Mouse (Mus musculus) lung, postnatal 14 days (tissue): ENCODE measurements around the gene Fgf11.

Source experiments
- DNase-seq: peaks from one replicate; pipeline ENCODE4 v3.0.0; 2021

The Fgf11 gene

GRCm38 (mm10) chr11:69778985-69779384, 22.7 kb downstream of the Fgf11 start:
- DNase-seq, result no peak

GRCm38 (mm10) chr11:69778258-69778982, 23.2 kb downstream of the Fgf11 start:
- DNase-seq, result no peak

GRCm38 (mm10) chr11:69777504-69778257, 24.0 kb downstream of the Fgf11 start:
- no peak for DNase-seq

GRCm38 (mm10) chr11:69776488-69776887, 25.2 kb downstream of the Fgf11 start:
- DNase-seq, result no peak

- no peak for DNase-seq
Observed at GRCm38 (mm10) chr11:69775716-69776115, 25.9 kb downstream of the Fgf11 start.

- no peak for DNase-seq
Observed at GRCm38 (mm10) chr11:69774961-69775360, 26.7 kb downstream of the Fgf11 start.

- peak; percentile 46 for DNase-seq
Observed at GRCm38 (mm10) chr11:69767625-69767909, 34.1 kb downstream of the Fgf11 start.

GRCm38 (mm10) chr11:69766872-69767624, 34.6 kb downstream of the Fgf11 start:
- peak; percentile 28 for DNase-seq

- DNase-seq, result peak; percentile 80
Observed at GRCm38 (mm10) chr11:69766126-69766609, 35.5 kb downstream of the Fgf11 start.

GRCm38 (mm10) chr11:69765221-69766125, 36.2 kb downstream of the Fgf11 start, which contains the start of gene Zbtb4:
Zbtb4 (plus strand) TSS chr11:69765912.
- peak; percentile 53 for DNase-seq

- no peak for DNase-seq
Observed at GRCm38 (mm10) chr11:69763551-69763950, 38.1 kb downstream of the Fgf11 start.

- no peak for DNase-seq
Observed at GRCm38 (mm10) chr11:69761868-69762267, 39.8 kb downstream of the Fgf11 start, which contains the start of gene Slc35g3. Slc35g3 (minus strand) TSS chr11:69761968.

- DNase-seq, result no peak
Observed at GRCm38 (mm10) chr11:69760901-69761200, 40.8 kb downstream of the Fgf11 start.

GRCm38 (mm10) chr11:69760160-69760900, 41.3 kb downstream of the Fgf11 start:
- no peak for DNase-seq

- DNase-seq, result peak; percentile 88
Observed at GRCm38 (mm10) chr11:69758971-69759721, 42.5 kb downstream of the Fgf11 start.

GRCm38 (mm10) chr11:69758478-69758970, 43.1 kb downstream of the Fgf11 start, which contains the start of gene Polr2a:
Polr2a (minus strand) TSS chr11:69758637.
- peak; percentile 98 for DNase-seq

GRCm38 (mm10) chr11:69758090-69758456, 43.6 kb downstream of the Fgf11 start:
- peak; percentile 98 for DNase-seq

GRCm38 (mm10) chr11:69757303-69758089, 44.2 kb downstream of the Fgf11 start:
- DNase-seq, result no peak

- peak; percentile 52 for DNase-seq
Observed at GRCm38 (mm10) chr11:69754701-69755100, 47.0 kb downstream of the Fgf11 start.

GRCm38 (mm10) chr11:69754233-69754632, 47.4 kb downstream of the Fgf11 start:
- no peak for DNase-seq
